Mouse (Mus musculus) bone marrow macrophage, adult 2 months (primary cell): Measurements from ENCODE around the gene Poll.

ENCODE experiments used
- CTCF ChIP-seq: IDR thresholded peaks from 2 replicates; pipeline ENCODE4 v1.5.1; 2012; ENCODE audit warnings: low read depth, mild to moderate bottlenecking, low read length, moderate library complexity
- POLR2A ChIP-seq: IDR thresholded peaks from 2 replicates; pipeline ENCODE4 v1.6.1; 2012; ENCODE audit warnings: mild to moderate bottlenecking, low read depth, low read length, borderline replicate concordance

GRCm38 (mm10) chr19:45579416-45579815 lies 19.1 kb upstream of the Poll start:
- TF ChIP-seq POLR2A (no peak), CTCF (no peak)
